Mouse (Mus musculus) forebrain, embryonic 12.5 days (tissue): Measurements from ENCODE around the gene E430018J23Rik. TPM values are rescaled to one million over a fixed set of nuclear protein-coding genes. Genes with fewer than 3 reads are reported as not detected.
A peak's percentile ranks its signal among the peaks of the same experiment; 100 is the strongest.
"Not testable (repeated sequence)": the region's sequence is repeated elsewhere in the genome, so short reads cannot be mapped to it uniquely, and the experiment has no call there.

ENCODE experiments used
- ATAC-seq: fragments of 200-750 bp; cut with Nextera tagmentation; 2 replicates; pipeline ENCODE4 v1.8.0; 2017; ENCODE audit warnings: moderate TSS enrichment; ENCODE audit not compliant: low FRiP score
- H3K27ac ChIP-seq: fragments of 300-500 bp; sonication (generic); 2 replicates; pipeline ENCODE4 v1.5.1; 2016; ENCODE audit warnings: mild to moderate bottlenecking
- H3K27me3 ChIP-seq: fragments of 300-500 bp; sonication (generic); 2 replicates; pipeline ENCODE4 v1.6.1; 2016; ENCODE audit warnings: mild to moderate bottlenecking
- H3K36me3 ChIP-seq: fragments of 300-500 bp; sonication (generic); replicated peaks from 2 replicates; pipeline ENCODE4 v1.6.1; 2016; ENCODE audit warnings: mild to moderate bottlenecking
- H3K4me1 ChIP-seq: fragments of 300-500 bp; sonication (generic); 2 replicates; pipeline ENCODE4 v1.6.1; 2016
- H3K4me2 ChIP-seq: fragments of 300-500 bp; sonication (generic); 2 replicates; pipeline ENCODE4 v1.6.1; 2016; ENCODE audit warnings: mild to moderate bottlenecking, moderate library complexity
- H3K4me3 ChIP-seq: fragments of 300-500 bp; sonication (generic); replicated peaks from 2 replicates; pipeline ENCODE4 v1.5.1; 2016; ENCODE audit warnings: mild to moderate bottlenecking
- H3K9ac ChIP-seq: fragments of 300-500 bp; sonication (generic); 2 replicates; pipeline ENCODE4 v1.6.1; 2016; ENCODE audit warnings: mild to moderate bottlenecking
- H3K9me3 ChIP-seq: fragments of 300-500 bp; sonication (generic); 2 replicates; pipeline ENCODE4 v1.6.1; 2016
- WGBS: fragments of 180-500 bp; shearing (Covaris S2); methylation state at CpG from one replicate; pipeline ENCODE4 v1.1.7; 2016; 5-methylcytosine and 5-hydroxymethylcytosine counted together
- polyA plus RNA-seq: library from polyadenylated mRNA; unstranded; fragments of >200 nt; fragmentation: Nextera tagmentation; extraction: Ambion mirVana; gene quantifications from 2 replicates; pipeline ENCODE4 v1.2.1, GENCODE M21; 2016

Gene E430018J23Rik
- polyA plus RNA-seq, 1 experiment from 2014 or later = 5.5 TPM

GRCm38 (mm10) chr7:127402980-127403379 lies 9.6 kb upstream of the E430018J23Rik start:
- no peaks in the 10 kb centered on the region for H3K27me3 ChIP-seq
- 31% methylated on average over 2 of the region's 2 CpGs for WGBS
- H3K4me2 ChIP-seq = no peak overlapping the region
- H3K4me3 ChIP-seq = no peak overlapping the region
- no peak for ATAC-seq
- H3K9ac ChIP-seq = no peak overlapping the region
- no peak overlapping the region for H3K27ac ChIP-seq
- H3K4me1 ChIP-seq = peaks cover 7% of the 10 kb centered on the region; the same call in 1 of the 2 replicates
- H3K36me3 ChIP-seq = 0 out of 2 replicates have a peak, but pooled peaks cover 4% of the 10 kb centered on the region
- no peaks in the 10 kb centered on the region for H3K9me3 ChIP-seq

- no peaks in the 10 kb centered on the region for H3K4me1 ChIP-seq
- no peak overlapping the region for H3K9ac ChIP-seq
- H3K27me3 ChIP-seq = peaks cover 3% of the 10 kb centered on the region; the same call in 1 of the 2 replicates
- H3K4me3 ChIP-seq = no peak overlapping the region
- no peak overlapping the region for H3K27ac ChIP-seq
- no peak for ATAC-seq
- H3K36me3 ChIP-seq = 0 out of 2 replicates have a peak, but pooled peaks cover 4% of the 10 kb centered on the region
- H3K4me2 ChIP-seq = no peak overlapping the region
- 64% methylated on average over 3 of the region's 3 CpGs for WGBS
- no peaks in the 10 kb centered on the region for H3K9me3 ChIP-seq
These were observed 6.9 kb upstream of the E430018J23Rik start for GRCm38 (mm10) chr7:127400355-127400754.

GRCm38 (mm10) chr7:127393944-127394333 lies 510 bp upstream of the E430018J23Rik start:
- peak overlapping the region; percentile 47; the same call in 1 of the 2 replicates for H3K27ac ChIP-seq
- peak; percentile 3; the same call in 1 of the 2 replicates for ATAC-seq
- peak overlapping the region; percentile 70 for H3K4me3 ChIP-seq
- H3K4me1 ChIP-seq = peaks cover 15% of the 10 kb centered on the region
- H3K9ac ChIP-seq = peak overlapping the region; percentile 86
- 29% methylated on average over 7 of the region's 7 CpGs for WGBS
- H3K9me3 ChIP-seq = no peaks in the 10 kb centered on the region
- H3K27me3 ChIP-seq = peaks cover 3% of the 10 kb centered on the region; the same call in 1 of the 2 replicates
- peak overlapping the region; percentile 79 for H3K4me2 ChIP-seq
- peaks cover 14% of the 10 kb centered on the region for H3K36me3 ChIP-seq

GRCm38 (mm10) chr7:127392251-127392824 lies 1.1 kb downstream of the E430018J23Rik start:
- ATAC-seq = no peak
- H3K9me3 ChIP-seq = no peaks in the 10 kb centered on the region
- peaks cover 14% of the 10 kb centered on the region for H3K36me3 ChIP-seq
- H3K9ac ChIP-seq = peak overlapping the region; percentile 86; the same call in 1 of the 2 replicates
- peaks cover 15% of the 10 kb centered on the region for H3K4me1 ChIP-seq
- H3K27me3 ChIP-seq = no peaks in the 10 kb centered on the region; the same call in 1 of the 2 replicates
- no peak overlapping the region for H3K27ac ChIP-seq
- WGBS = 82% methylated on average over 8 of the region's 8 CpGs
- H3K4me3 ChIP-seq = peak overlapping the region; percentile 70
- peak overlapping the region; percentile 79 for H3K4me2 ChIP-seq

- WGBS = 94% methylated on average over 16 of the region's 16 CpGs
- Histone ChIP-seq H3K4me1 (peaks cover 16% of the 10 kb centered on the region), H3K9me3 (no peaks in the 10 kb centered on the region), H3K4me3 (no peak overlapping the region), H3K9ac (no peak overlapping the region), H3K36me3 (peaks cover 14% of the 10 kb centered on the region), H3K27ac (no peak overlapping the region), H3K27me3 (no peaks in the 10 kb centered on the region; the same call in 1 of the 2 replicates), H3K4me2 (no peak overlapping the region)
- ATAC-seq = no peak
These were observed 1.9 kb downstream of the E430018J23Rik start for GRCm38 (mm10) chr7:127391538-127391937.

GRCm38 (mm10) chr7:127390306-127390705 lies 3.1 kb downstream of the E430018J23Rik start:
- WGBS = 81% methylated on average over 7 of the region's 7 CpGs
- Histone ChIP-seq H3K4me1 (peaks cover 22% of the 10 kb centered on the region), H3K4me2 (no peak overlapping the region), H3K9ac (no peak overlapping the region), H3K4me3 (no peak overlapping the region), H3K27me3 (no peaks in the 10 kb centered on the region), H3K9me3 (no peaks in the 10 kb centered on the region), H3K36me3 (peaks cover 15% of the 10 kb centered on the region), H3K27ac (no peak overlapping the region)
- ATAC-seq = no peak

- not testable (repeated sequence) for H3K4me3 ChIP-seq, H3K27ac ChIP-seq, H3K4me2 ChIP-seq, ATAC-seq, H3K9me3 ChIP-seq, H3K27me3 ChIP-seq, H3K9ac ChIP-seq
- H3K4me1 ChIP-seq = peaks cover 15% of the 10 kb centered on the region
- H3K36me3 ChIP-seq = peaks cover 29% of the 10 kb centered on the region
These were observed 5.2 kb downstream of the E430018J23Rik start for GRCm38 (mm10) chr7:127388201-127388600.

- Histone ChIP-seq H3K36me3 (peaks cover 35% of the 10 kb centered on the region), H3K9ac (peak within 1 kb of the TSS; percentile 66), H3K9me3 (no peaks in the 10 kb centered on the region), H3K27me3 (no peaks in the 10 kb centered on the region), H3K4me2 (peak within 1 kb of the TSS; percentile 66), H3K27ac (no peak within 1 kb of the TSS), H3K4me1 (peaks cover 7% of the 10 kb centered on the region; the same call in 1 of the 2 replicates), H3K4me3 (peak within 1 kb of the TSS; percentile 49)
- ATAC-seq = peak; percentile 92
- 20% methylated on average over 38 of the region's 38 CpGs for WGBS
These were observed 6.6 kb downstream of the E430018J23Rik start, which contains the start of gene 9130019O22Rik for GRCm38 (mm10) chr7:127386641-127387392. Gene 9130019O22Rik (minus strand): TSS chr7:127387166.

GRCm38 (mm10) chr7:127385560-127385959 lies 7.9 kb downstream of the E430018J23Rik start:
- H3K9ac ChIP-seq, H3K9me3 ChIP-seq, H3K4me2 ChIP-seq, ATAC-seq, H3K27me3 ChIP-seq, H3K4me3 ChIP-seq, H3K4me1 ChIP-seq, H3K27ac ChIP-seq: not testable (repeated sequence)
- H3K36me3 ChIP-seq = peaks cover 24% of the 10 kb centered on the region
- WGBS = 97% methylated on average over 4 of the region's 4 CpGs

- Histone ChIP-seq H3K4me2 (no peak overlapping the region), H3K9me3 (no peaks in the 10 kb centered on the region), H3K9ac (no peak overlapping the region), H3K4me3 (no peak overlapping the region), H3K27me3 (no peaks in the 10 kb centered on the region), H3K4me1 (no peaks in the 10 kb centered on the region), H3K36me3 (peaks cover 20% of the 10 kb centered on the region), H3K27ac (no peak overlapping the region)
- 81% methylated on average over 6 of the region's 6 CpGs for WGBS
- ATAC-seq = no peak
These were observed 15.0 kb downstream of the E430018J23Rik start for GRCm38 (mm10) chr7:127378310-127378921.

GRCm38 (mm10) chr7:127375271-127376245 lies 17.9 kb downstream of the E430018J23Rik start, which contains the start of gene Zfp747:
Gene Zfp747 (minus strand): TSS chr7:127376050.
- H3K27ac ChIP-seq, H3K27me3 ChIP-seq, H3K9me3 ChIP-seq, H3K4me1 ChIP-seq: not testable (repeated sequence)
- H3K36me3 ChIP-seq = peaks cover 12% of the 10 kb centered on the region; the same call in 1 of the 2 replicates
- H3K9ac ChIP-seq = peak within 1 kb of the TSS; percentile 76
- peak within 1 kb of the TSS; percentile 77 for H3K4me2 ChIP-seq
- ATAC-seq = peak; percentile 96
- H3K4me3 ChIP-seq = peak within 1 kb of the TSS; percentile 70
- WGBS = 2% methylated on average over 49 of the region's 49 CpGs
